12 mouse cellular contexts compared by ENCODE assay signal in the genomic region with DNA sequence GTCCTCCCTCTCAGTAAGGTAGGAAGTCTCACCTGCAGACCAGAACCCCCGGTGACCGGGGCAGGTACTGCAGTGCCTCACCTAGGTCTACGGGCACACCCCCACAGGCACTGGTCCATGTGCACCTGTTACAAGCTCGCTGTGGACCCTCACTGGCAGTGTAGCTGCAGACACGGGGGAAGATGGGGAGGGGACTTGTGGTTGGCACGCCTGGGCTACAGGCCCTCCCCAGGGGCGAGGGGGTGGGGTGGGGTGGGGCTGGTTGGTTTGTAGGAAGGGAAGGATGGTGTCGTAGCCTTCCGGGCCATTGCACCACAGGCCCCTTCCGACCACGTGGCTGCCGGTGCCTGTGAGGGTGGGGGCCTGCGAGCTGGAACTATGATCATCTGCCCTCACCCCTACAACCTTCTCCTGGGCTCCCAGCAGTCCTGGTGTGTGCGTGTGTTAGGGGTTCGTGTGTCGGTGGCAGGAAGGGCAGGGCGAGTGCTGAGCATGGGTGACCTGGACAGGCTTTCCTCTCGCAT. TPM values are rescaled to one million over a fixed set of nuclear protein-coding genes. Genes with fewer than 3 reads are reported as not detected.
DNase-seq lines count a peak whose midpoint lies in the region; ATAC-seq lines count a peak whose summit lies in the region.
"Had no signal": no experiment of that assay in that cellular context is flagged by ENCODE, and none has a peak within 500 bp of the region (broad histone marks: within the 10 kb centered on the region; RNA-seq: fewer than 3 reads in every experiment).

No protein-coding gene starts in this region.

- H3K27ac ChIP-seq in heart, embryonic 16.5 days (ENCODE audit: low read length), result no peak overlapping the region; the same call in 1 of the 2 replicates
- H3K27ac ChIP-seq: midbrain, embryonic 15.5 days had no signal

- peak overlapping the region; percentile 29 for H3K4me2 ChIP-seq in heart, embryonic 16.5 days (ENCODE audit: low read depth, low read length)
- H3K4me2 ChIP-seq: heart, embryonic 11.5 days; midbrain, embryonic 15.5 days had no signal

- intact Hi-C loops in heart, postnatal 36 days (cut with DNase I), result no loop called here

- no peaks in the 10 kb centered on the region for H3K27me3 ChIP-seq in heart, embryonic 16.5 days (ENCODE audit: control insufficient read depth, insufficient read depth, low read length)
- H3K27me3 ChIP-seq: midbrain, embryonic 15.5 days had no signal

- no peaks in the 10 kb centered on the region for H3K36me3 ChIP-seq in heart, embryonic 16.5 days (ENCODE audit: control insufficient read depth, insufficient read depth)
- H3K36me3 ChIP-seq: midbrain, embryonic 15.5 days had no signal

- H3K4me1 ChIP-seq in heart, embryonic 16.5 days (ENCODE audit: control insufficient read depth, insufficient read depth, low read length), result no peaks in the 10 kb centered on the region
- H3K4me1 ChIP-seq: midbrain, embryonic 15.5 days had no signal

- ATAC-seq in heart, embryonic 16.5 days (replicated peaks; ENCODE audit: extremely low read depth, insufficient read depth, low FRiP score), result peak; percentile 37; the same call in 1 of the 2 replicates
- peak; percentile 35 for ATAC-seq in granulocyte monocyte progenitor cell, adult 5-6 weeks (replicated peaks; ENCODE audit: poor library complexity, severe bottlenecking)
- peak; percentile 25 for ATAC-seq in monocyte, adult 5-6 weeks (replicated peaks; ENCODE audit: insufficient number of reproducible peaks, low FRiP score, low TSS enrichment, poor library complexity, severe bottlenecking)
- ATAC-seq: midbrain, embryonic 15.5 days had no signal

- peak overlapping the region; percentile 27 for H3K4me3 ChIP-seq in heart, embryonic 16.5 days (ENCODE audit: low read length)
- H3K4me3 ChIP-seq: midbrain, embryonic 15.5 days had no signal

- no peak overlapping the region for H3K9ac ChIP-seq in heart, embryonic 16.5 days (ENCODE audit: low read length)
- H3K9ac ChIP-seq: midbrain, embryonic 15.5 days had no signal

- no peaks in the 10 kb centered on the region for H3K9me3 ChIP-seq in heart, embryonic 16.5 days (replicated peaks; ENCODE audit: control insufficient read depth, low read length)
- H3K9me3 ChIP-seq: midbrain, embryonic 15.5 days had no signal

- DNase-seq in heart, postnatal 36 days, result no peak
- peak; percentile 56 to 59 for DNase-seq in thymus, postnatal 10 days (ENCODE audit: low spot score in 2 of 2)
- no peak for DNase-seq in cerebellum, adult 9-11 months
- DNase-seq in left cerebral cortex, adult 8-10 months (ENCODE audit: low spot score in 2 of 2), result no peak
- DNase-seq in cerebellum, adult 9-10 months, result no peak
- DNase-seq: kidney, postnatal 14 days had no signal

- 69% methylated on average over 18 of the region's 18 CpGs for WGBS in heart, embryonic 16.5 days

RNA-seq across cellular contexts. Expression of a gene that starts 1.2 kb away (rescaled TPM):
- 0.21 and 0.33 TPM in 2 replicates for polyA plus RNA-seq in heart, embryonic 16.5 days (2015; fragmentation: Nextera tagmentation; extraction: Ambion mirVana)
- total RNA-seq in heart, postnatal 36 days (2021), result not detected
- 6.4 and 10.8 TPM in 2 replicates for total RNA-seq in granulocyte monocyte progenitor cell, adult 5-6 weeks (2014; fragmentation: Nextera tagmentation)
- total RNA-seq in granulocyte monocyte progenitor cell, adult 5-6 weeks (2017), result 16.6 and 18.9 TPM in 2 replicates
- total RNA-seq in monocyte, adult 5-6 weeks (2017), result 75.5 to 155 TPM (median 106 TPM) in 3 replicates
- under 1 TPM in 2 of 4 experiments, not detected in 2; 0.53 to 0.55 TPM for total RNA-seq in left cerebral cortex, adult 8-10 months (2022)
- polyA plus RNA-seq: limb, embryonic 11.5 days had no signal

RNA-seq across cellular contexts. Expression of a gene that starts 19.4 kb away (rescaled TPM):
- 10.0 and 14.0 TPM in 2 replicates for polyA plus RNA-seq in heart, embryonic 16.5 days (2015; fragmentation: Nextera tagmentation; extraction: Ambion mirVana)
- total RNA-seq in heart, postnatal 36 days (2021), result 1 to 10 TPM; 5.2 to 5.5 TPM
- total RNA-seq in granulocyte monocyte progenitor cell, adult 5-6 weeks (2014; fragmentation: Nextera tagmentation), result not detected in 2 replicates
- total RNA-seq in granulocyte monocyte progenitor cell, adult 5-6 weeks (2017), result 0.10 TPM in 1 of 2 replicates, not detected in the other
- total RNA-seq in monocyte, adult 5-6 weeks (2017), result 0.64 to 8.6 TPM (median 2.4 TPM) in 3 replicates
- 1 to 10 TPM; 3.1 to 5.9 (median 4.4) TPM for total RNA-seq in left cerebral cortex, adult 8-10 months (2022)

RNA-seq across cellular contexts. Expression of a gene that starts 19.9 kb away (rescaled TPM):
- 0.15 and 0.20 TPM in 2 replicates for polyA plus RNA-seq in heart, embryonic 16.5 days (2015; fragmentation: Nextera tagmentation; extraction: Ambion mirVana)
- total RNA-seq in heart, postnatal 36 days (2021), result under 1 TPM; 0.16 to 0.50 TPM
- total RNA-seq in granulocyte monocyte progenitor cell, adult 5-6 weeks (2014; fragmentation: Nextera tagmentation), result 0.38 and 0.56 TPM in 2 replicates
- total RNA-seq in granulocyte monocyte progenitor cell, adult 5-6 weeks (2017), result 0.86 and 1.2 TPM in 2 replicates
- 0.29 to 1.1 TPM (median 0.32 TPM) in 3 replicates for total RNA-seq in monocyte, adult 5-6 weeks (2017)
- total RNA-seq in left cerebral cortex, adult 8-10 months (2022), result 1 to 10 TPM in 1 of 4 experiments, under 1 TPM in 3; 0.66 to 1.3 (median 0.94) TPM
- polyA plus RNA-seq: midbrain, embryonic 15.5 days had no signal

RNA-seq across cellular contexts. Expression of a gene that starts 50.9 kb away (rescaled TPM):
- polyA plus RNA-seq in heart, embryonic 16.5 days (2015; fragmentation: Nextera tagmentation; extraction: Ambion mirVana), result 19.4 and 20.9 TPM in 2 replicates
- total RNA-seq in heart, postnatal 36 days (2021), result 10 to 100 TPM in 1 of 2 experiments, 1 to 10 TPM in 1; 8.6 to 11.2 TPM
- total RNA-seq in granulocyte monocyte progenitor cell, adult 5-6 weeks (2014; fragmentation: Nextera tagmentation), result 2.9 and 5.2 TPM in 2 replicates
- 5.4 and 9.7 TPM in 2 replicates for total RNA-seq in granulocyte monocyte progenitor cell, adult 5-6 weeks (2017)
- 9.5 to 17.6 TPM (median 16.9 TPM) in 3 replicates for total RNA-seq in monocyte, adult 5-6 weeks (2017)
- total RNA-seq in left cerebral cortex, adult 8-10 months (2022), result 10 to 100 TPM; 24.1 to 33.2 (median 28.3) TPM

Comparison
In these comparisons a context has a peak if more than half of its experiments do, and no peak if none do; other contexts are left out.
1. DNase-seq: peak in thymus, postnatal 10 days (2 of 2); none in heart, postnatal 36 days (0 of 2), cerebellum, adult 9-11 months (single experiment), left cerebral cortex, adult 8-10 months (0 of 2) and cerebellum, adult 9-10 months (single experiment).
2. Peak in every context shown above with its lines, with median percentiles within 50 percentile points of each other: ATAC-seq.